Mouse (Mus musculus): Measurements from ENCODE around the gene Agpat4. TPM values are rescaled to one million over a fixed set of nuclear protein-coding genes. Genes with fewer than 3 reads are reported as not detected.
A peak's percentile ranks its signal among the peaks of the same experiment; 100 is the strongest.

Agpat4 gene
- polyA plus RNA-seq, 1 experiment from 2014 or later, result 58.2 TPM

DNA sequence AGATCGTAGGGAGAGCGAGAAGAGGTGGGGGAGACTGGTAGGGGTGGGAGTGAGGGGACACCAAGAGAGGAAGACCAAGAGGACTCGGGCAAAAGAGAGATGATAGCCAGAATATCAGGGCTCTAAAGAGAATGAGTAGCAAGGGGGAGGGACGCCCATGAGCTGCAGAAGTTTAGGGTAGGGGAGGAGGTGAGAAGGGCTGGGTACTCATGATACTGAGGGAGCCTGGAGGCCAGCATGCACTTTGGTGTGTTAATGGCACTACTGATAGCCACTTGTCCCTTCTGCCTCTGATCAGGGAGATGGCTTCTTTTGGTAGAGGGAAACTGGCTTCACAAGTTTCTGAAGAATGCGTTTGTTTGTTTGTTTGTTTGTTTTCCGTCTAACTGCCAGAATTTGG, 13.8 kb upstream of the Agpat4 start:
- no peak overlapping the region for H3K4me2 ChIP-seq (replicated peaks; ENCODE audit: low read depth, low read length)
- no peaks in the 10 kb centered on the region for H3K36me3 ChIP-seq (ENCODE audit: insufficient read depth, low read length)
- H3K4me1 ChIP-seq (ENCODE audit: insufficient read depth, low read depth, low read length), result no peaks in the 10 kb centered on the region
- no peaks in the 10 kb centered on the region for H3K27me3 ChIP-seq (replicated peaks; ENCODE audit: insufficient read depth, low read length)
- H3K9me3 ChIP-seq (ENCODE audit: low read length), result no peaks in the 10 kb centered on the region
- ATAC-seq, result no peak
- no peak overlapping the region for H3K27ac ChIP-seq (ENCODE audit: low read length)
- TF ChIP-seq EP300 (IDR thresholded peaks at IDR 0.05), result no peak
- 71% methylated on average over 6 of the region's 6 CpGs for WGBS
- no peak for DNase-seq (ENCODE audit: low spot score)
- no peak overlapping the region for H3K4me3 ChIP-seq (ENCODE audit: low read depth, low read length)
- H3K9ac ChIP-seq (replicated peaks; ENCODE audit: low read depth), result no peak overlapping the region

- no peak for ATAC-seq
- no peak for TF ChIP-seq CTCF (IDR thresholded peaks at IDR 0.05)
- no peak for TF ChIP-seq EP300 (IDR thresholded peaks at IDR 0.05)
- H3K4me2 ChIP-seq (replicated peaks; ENCODE audit: low read depth, low read length), result no peak overlapping the region
- no peaks in the 10 kb centered on the region for H3K4me1 ChIP-seq (ENCODE audit: insufficient read depth, low read depth, low read length)
- no peaks in the 10 kb centered on the region for H3K36me3 ChIP-seq (ENCODE audit: insufficient read depth, low read length)
- no peak for DNase-seq (ENCODE audit: low spot score)
- no peaks in the 10 kb centered on the region for H3K27me3 ChIP-seq (replicated peaks; ENCODE audit: insufficient read depth, low read length)
- no peak overlapping the region for H3K27ac ChIP-seq (ENCODE audit: low read length)
- H3K9ac ChIP-seq (replicated peaks; ENCODE audit: low read depth), result no peak overlapping the region
- no peaks in the 10 kb centered on the region for H3K9me3 ChIP-seq (ENCODE audit: low read length)
- H3K4me3 ChIP-seq (ENCODE audit: low read depth, low read length), result no peak overlapping the region
- WGBS, result 63% methylated on average over 4 of the region's 4 CpGs
Measured at GRCm38 (mm10) chr17:12106255-12106654, 12.2 kb upstream of the Agpat4 start.

DNA sequence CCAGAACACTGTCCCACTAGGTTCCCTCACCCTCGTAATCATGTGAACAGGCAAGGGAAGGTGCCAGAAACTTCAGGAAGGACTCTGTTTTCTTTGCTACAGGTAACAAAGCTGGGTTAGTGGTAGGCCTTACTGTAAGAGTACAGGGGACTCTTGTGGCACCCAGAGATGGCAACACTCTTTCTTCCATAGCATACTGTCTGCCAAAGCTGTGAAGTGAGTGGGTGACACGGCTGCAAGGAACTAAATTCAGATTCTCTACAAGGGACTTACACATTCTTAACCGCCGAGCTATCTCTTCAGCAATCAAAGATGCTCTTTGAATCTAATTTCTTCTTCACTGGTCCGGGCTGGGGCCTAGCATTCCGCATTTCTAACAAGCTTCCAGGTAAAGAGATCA, 4.9 kb upstream of the Agpat4 start:
- Histone ChIP-seq H3K9ac (replicated peaks; ENCODE audit: low read depth) (no peak overlapping the region), H3K36me3 (ENCODE audit: insufficient read depth, low read length) (no peaks in the 10 kb centered on the region), H3K9me3 (ENCODE audit: low read length) (no peaks in the 10 kb centered on the region), H3K4me3 (ENCODE audit: low read depth, low read length) (no peak overlapping the region), H3K4me1 (ENCODE audit: insufficient read depth, low read depth, low read length) (no peaks in the 10 kb centered on the region), H3K27ac (ENCODE audit: low read length) (no peak overlapping the region), H3K27me3 (replicated peaks; ENCODE audit: insufficient read depth, low read length) (no peaks in the 10 kb centered on the region), H3K4me2 (replicated peaks; ENCODE audit: low read depth, low read length) (no peak overlapping the region)
- TF ChIP-seq EP300 (IDR thresholded peaks at IDR 0.05) (no peak), CTCF (IDR thresholded peaks at IDR 0.05) (no peak)
- ATAC-seq (no peak), DNase-seq (ENCODE audit: low spot score) (no peak)
- 88% methylated on average over 6 of the region's 6 CpGs for WGBS

GRCm38 (mm10) chr17:12115086-12115485, 3.4 kb upstream of the Agpat4 start:
- Histone ChIP-seq H3K4me1 (ENCODE audit: insufficient read depth, low read depth, low read length) (no peaks in the 10 kb centered on the region), H3K36me3 (ENCODE audit: insufficient read depth, low read length) (no peaks in the 10 kb centered on the region), H3K4me3 (ENCODE audit: low read depth, low read length) (no peak overlapping the region), H3K9me3 (ENCODE audit: low read length) (no peaks in the 10 kb centered on the region), H3K27me3 (replicated peaks; ENCODE audit: insufficient read depth, low read length) (no peaks in the 10 kb centered on the region), H3K4me2 (replicated peaks; ENCODE audit: low read depth, low read length) (no peak overlapping the region), H3K9ac (replicated peaks; ENCODE audit: low read depth) (no peak overlapping the region), H3K27ac (ENCODE audit: low read length) (no peak overlapping the region)
- ATAC-seq, result no peak
- 88% methylated on average over 2 of the region's 2 CpGs for WGBS
- no peak for DNase-seq (ENCODE audit: low spot score)
- TF ChIP-seq CTCF (IDR thresholded peaks at IDR 0.05) (no peak), EP300 (IDR thresholded peaks at IDR 0.05) (no peak)

DNA sequence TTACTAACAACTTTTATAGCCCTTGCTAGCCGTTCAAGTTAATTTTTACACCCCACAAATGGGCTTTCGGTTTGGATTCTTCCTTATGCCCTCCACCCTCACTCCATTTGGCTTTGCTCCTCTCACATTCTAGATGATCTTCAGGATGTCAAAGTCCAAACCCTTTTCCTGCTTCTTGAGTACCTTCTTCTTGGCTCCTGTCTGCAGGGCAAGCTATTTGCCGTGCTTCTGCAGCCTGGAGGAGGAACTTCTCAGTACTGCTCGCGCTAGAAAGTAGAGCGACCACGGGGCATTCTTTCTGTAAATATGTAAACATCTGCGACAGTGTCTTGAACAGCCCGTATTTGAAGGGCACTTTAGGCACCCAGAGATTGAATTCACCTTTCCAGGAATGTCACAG, 373 bp upstream of the Agpat4 start:
- no peaks in the 10 kb centered on the region for H3K9me3 ChIP-seq (ENCODE audit: low read length)
- ATAC-seq (no peak), DNase-seq (ENCODE audit: low spot score) (no peak)
- WGBS, result 2% methylated on average over 9 of the region's 9 CpGs
- H3K4me1 ChIP-seq (ENCODE audit: insufficient read depth, low read depth, low read length), result no peaks in the 10 kb centered on the region
- H3K27ac ChIP-seq (ENCODE audit: low read length), result no peak overlapping the region
- H3K4me3 ChIP-seq (ENCODE audit: low read depth, low read length), result peak overlapping the region; percentile 47
- no peak for TF ChIP-seq EP300 (IDR thresholded peaks at IDR 0.05)
- TF ChIP-seq CTCF (IDR thresholded peaks at IDR 0.05), result no peak
- no peaks in the 10 kb centered on the region for H3K36me3 ChIP-seq (ENCODE audit: insufficient read depth, low read length)
- H3K9ac ChIP-seq (replicated peaks; ENCODE audit: low read depth), result 0 out of 2 replicates have a peak overlapping the region, but pooled peaks have one; percentile 41
- H3K27me3 ChIP-seq (replicated peaks; ENCODE audit: insufficient read depth, low read length), result no peaks in the 10 kb centered on the region
- peak overlapping the region; percentile 91 for H3K4me2 ChIP-seq (replicated peaks; ENCODE audit: low read depth, low read length)

- WGBS, result under 1% methylated on average over 27 of the region's 30 CpGs
- Histone ChIP-seq H3K27me3 (replicated peaks; ENCODE audit: insufficient read depth, low read length) (no peaks in the 10 kb centered on the region), H3K4me3 (ENCODE audit: low read depth, low read length) (peak overlapping the region; percentile 47), H3K4me2 (replicated peaks; ENCODE audit: low read depth, low read length) (peak overlapping the region; percentile 91), H3K9ac (replicated peaks; ENCODE audit: low read depth) (peak overlapping the region; percentile 41), H3K9me3 (ENCODE audit: low read length) (no peaks in the 10 kb centered on the region), H3K4me1 (ENCODE audit: insufficient read depth, low read depth, low read length) (no peaks in the 10 kb centered on the region), H3K27ac (ENCODE audit: low read length) (peak overlapping the region; percentile 63), H3K36me3 (ENCODE audit: insufficient read depth, low read length) (no peaks in the 10 kb centered on the region)
- DNase-seq (ENCODE audit: low spot score) (peak; percentile 99), ATAC-seq (peak; percentile 95)
- TF ChIP-seq CTCF (IDR thresholded peaks at IDR 0.05) (no peak), EP300 (IDR thresholded peaks at IDR 0.05) (peak; percentile 68)
Measured at GRCm38 (mm10) chr17:12118926-12119641, 580 bp downstream of the Agpat4 start.

All from lung, postnatal 0 days (tissue).